Mouse (Mus musculus): ENCODE data around the gene Apom. TPM values are rescaled to one million over a fixed set of nuclear protein-coding genes. Genes with fewer than 3 reads are reported as not detected.

Gene Apom
- polyA plus RNA-seq, 1 experiment from 2014 or later: 0.61 TPM

- no peak overlapping the region for H3K4me3 ChIP-seq (replicated peaks)
- no peak overlapping the region for H3K27ac ChIP-seq
- H3K36me3 ChIP-seq: peaks cover 100% of the 10 kb centered on the region
- no peaks in the 10 kb centered on the region for H3K9me3 ChIP-seq
- no peak for ATAC-seq (ENCODE audit: insufficient number of reproducible peaks, insufficient read depth, low FRiP score, low TSS enrichment, low read depth)
- WGBS: 90% methylated on average over 8 of the region's 8 CpGs
- H3K4me1 ChIP-seq (replicated peaks): peaks cover 16% of the 10 kb centered on the region
- no peak overlapping the region for H3K9ac ChIP-seq (replicated peaks)
- no peaks in the 10 kb centered on the region for H3K27me3 ChIP-seq
- no peak overlapping the region for H3K4me2 ChIP-seq
Observed at GRCm38 (mm10) chr17:35157661-35158175, 25.9 kb upstream of the Apom start.

- Histone ChIP-seq H3K4me2 (no peak overlapping the region), H3K4me3 (replicated peaks) (no peak overlapping the region), H3K27me3 (no peaks in the 10 kb centered on the region), H3K9me3 (no peaks in the 10 kb centered on the region), H3K9ac (replicated peaks) (no peak overlapping the region), H3K27ac (no peak overlapping the region), H3K4me1 (replicated peaks) (peaks cover 11% of the 10 kb centered on the region; the same call in 1 of the 2 replicates), H3K36me3 (peaks cover 100% of the 10 kb centered on the region)
- ATAC-seq (ENCODE audit: insufficient number of reproducible peaks, insufficient read depth, low FRiP score, low TSS enrichment, low read depth): no peak
- WGBS: 93% methylated on average over 8 of the region's 8 CpGs
Observed at GRCm38 (mm10) chr17:35157254-35157653, 25.4 kb upstream of the Apom start.

DNA sequence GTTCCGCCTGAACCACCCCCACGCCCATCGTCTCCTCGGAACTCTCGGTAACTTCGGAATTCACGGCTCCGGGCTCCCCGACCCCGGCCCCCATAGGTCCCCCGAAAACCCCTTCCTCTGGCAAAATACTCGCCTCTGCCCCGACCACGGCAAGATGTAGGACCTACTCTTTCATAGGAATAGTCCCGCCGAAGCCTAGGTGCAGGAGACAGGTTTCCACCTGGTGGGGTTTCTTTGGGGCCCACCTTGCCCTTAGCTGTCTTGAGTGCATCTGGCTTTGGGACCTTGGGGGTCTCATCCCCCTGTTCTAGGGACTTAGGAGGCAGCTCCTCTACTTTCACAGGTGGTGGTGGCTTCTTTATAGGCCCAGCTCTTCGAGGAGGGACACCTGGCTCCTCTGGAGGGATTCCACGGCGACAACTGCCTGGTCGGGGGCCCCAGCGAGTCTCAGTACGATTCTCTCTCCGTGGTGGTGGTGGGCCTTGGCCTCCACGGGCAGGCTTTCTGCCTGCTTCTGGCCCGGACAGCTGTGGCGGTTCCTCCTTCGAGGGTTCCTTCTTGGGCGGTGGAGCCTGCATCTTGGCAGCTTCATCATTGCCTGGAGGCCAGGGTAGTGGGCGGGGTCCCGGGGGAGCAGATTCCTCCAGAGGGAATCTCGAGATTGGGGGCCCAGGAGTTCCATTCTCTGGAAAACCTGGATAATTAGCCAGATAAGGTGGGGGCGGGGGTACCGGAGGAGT lies 24.8 kb upstream of the Apom start:
- peaks cover 100% of the 10 kb centered on the region for H3K36me3 ChIP-seq
- peaks cover 11% of the 10 kb centered on the region; the same call in 1 of the 2 replicates for H3K4me1 ChIP-seq (replicated peaks)
- 91% methylated on average over 33 of the region's 33 CpGs for WGBS
- H3K27me3 ChIP-seq: no peaks in the 10 kb centered on the region
- no peak for ATAC-seq (ENCODE audit: insufficient number of reproducible peaks, insufficient read depth, low FRiP score, low TSS enrichment, low read depth)
- H3K4me2 ChIP-seq: no peak overlapping the region
- H3K9ac ChIP-seq (replicated peaks): no peak overlapping the region
- H3K4me3 ChIP-seq (replicated peaks): no peak overlapping the region
- no peaks in the 10 kb centered on the region for H3K9me3 ChIP-seq
- no peak overlapping the region for H3K27ac ChIP-seq

DNA sequence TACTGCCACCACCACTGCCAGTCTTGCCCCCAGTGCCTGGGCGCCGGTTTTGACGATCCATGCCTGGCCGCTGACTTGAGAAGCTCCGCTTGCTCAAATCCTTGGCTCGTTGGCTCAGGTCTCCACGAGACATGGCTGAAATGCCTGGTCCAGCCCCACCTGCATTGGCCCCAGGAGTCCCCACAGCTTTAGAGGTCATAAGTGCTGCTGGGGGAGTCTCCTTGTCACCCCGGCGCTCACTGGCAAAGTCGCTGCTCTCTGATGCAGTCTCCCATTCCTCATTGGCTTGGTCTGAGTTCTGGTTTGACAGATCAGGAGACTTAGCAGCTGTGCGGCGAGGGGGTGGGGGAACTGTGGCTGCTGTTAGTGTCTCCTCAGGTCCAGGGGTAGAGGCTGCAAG lies 23.6 kb upstream of the Apom start:
- H3K4me2 ChIP-seq: no peak overlapping the region
- peaks cover 100% of the 10 kb centered on the region for H3K36me3 ChIP-seq
- no peaks in the 10 kb centered on the region for H3K9me3 ChIP-seq
- peaks cover 11% of the 10 kb centered on the region; the same call in 1 of the 2 replicates for H3K4me1 ChIP-seq (replicated peaks)
- H3K9ac ChIP-seq (replicated peaks): no peak overlapping the region
- ATAC-seq (ENCODE audit: insufficient number of reproducible peaks, insufficient read depth, low FRiP score, low TSS enrichment, low read depth): no peak
- H3K4me3 ChIP-seq (replicated peaks): no peak overlapping the region
- H3K27me3 ChIP-seq: no peaks in the 10 kb centered on the region
- WGBS: 92% methylated on average over 12 of the region's 12 CpGs
- H3K27ac ChIP-seq: no peak overlapping the region

DNA sequence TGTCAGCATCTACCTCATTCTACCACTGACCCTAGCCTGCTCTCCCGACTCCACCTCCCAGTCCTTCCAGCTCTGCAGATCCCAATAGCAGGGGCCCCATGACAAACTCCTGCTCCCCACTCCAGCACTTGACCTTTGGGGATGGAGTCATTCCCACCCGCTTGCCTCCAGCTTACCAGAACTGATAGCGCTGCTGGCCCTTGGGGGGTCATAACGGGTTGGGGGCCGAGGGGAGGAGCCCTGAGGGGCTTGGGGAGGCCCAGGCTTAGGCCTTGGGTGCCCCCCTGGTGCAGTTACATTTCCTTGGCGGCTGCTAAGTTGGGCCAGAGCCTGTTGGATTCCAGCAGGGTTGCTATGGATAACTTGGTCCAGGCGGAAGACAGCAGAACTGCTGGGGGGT lies 22.8 kb upstream of the Apom start:
- Histone ChIP-seq H3K27ac (peak overlapping the region; percentile 17; the same call in 1 of the 2 replicates), H3K4me2 (no peak overlapping the region), H3K36me3 (peaks cover 100% of the 10 kb centered on the region), H3K27me3 (no peaks in the 10 kb centered on the region), H3K4me3 (replicated peaks) (no peak overlapping the region), H3K9me3 (no peaks in the 10 kb centered on the region), H3K4me1 (replicated peaks) (peaks cover 11% of the 10 kb centered on the region; the same call in 1 of the 2 replicates), H3K9ac (replicated peaks) (peak overlapping the region; percentile 42; the same call in 1 of the 2 replicates)
- WGBS: 86% methylated on average over 7 of the region's 7 CpGs
- no peak for ATAC-seq (ENCODE audit: insufficient number of reproducible peaks, insufficient read depth, low FRiP score, low TSS enrichment, low read depth)

GRCm38 (mm10) chr17:35153931-35154330 lies 22.1 kb upstream of the Apom start:
- ATAC-seq (ENCODE audit: insufficient number of reproducible peaks, insufficient read depth, low FRiP score, low TSS enrichment, low read depth): no peak
- Histone ChIP-seq H3K27ac (no peak overlapping the region), H3K9me3 (no peaks in the 10 kb centered on the region), H3K27me3 (no peaks in the 10 kb centered on the region), H3K9ac (replicated peaks) (no peak overlapping the region), H3K4me2 (no peak overlapping the region), H3K4me3 (replicated peaks) (no peak overlapping the region), H3K36me3 (peaks cover 100% of the 10 kb centered on the region), H3K4me1 (replicated peaks) (peaks cover 11% of the 10 kb centered on the region; the same call in 1 of the 2 replicates)
- WGBS: 59% methylated on average over 4 of the region's 4 CpGs

DNA sequence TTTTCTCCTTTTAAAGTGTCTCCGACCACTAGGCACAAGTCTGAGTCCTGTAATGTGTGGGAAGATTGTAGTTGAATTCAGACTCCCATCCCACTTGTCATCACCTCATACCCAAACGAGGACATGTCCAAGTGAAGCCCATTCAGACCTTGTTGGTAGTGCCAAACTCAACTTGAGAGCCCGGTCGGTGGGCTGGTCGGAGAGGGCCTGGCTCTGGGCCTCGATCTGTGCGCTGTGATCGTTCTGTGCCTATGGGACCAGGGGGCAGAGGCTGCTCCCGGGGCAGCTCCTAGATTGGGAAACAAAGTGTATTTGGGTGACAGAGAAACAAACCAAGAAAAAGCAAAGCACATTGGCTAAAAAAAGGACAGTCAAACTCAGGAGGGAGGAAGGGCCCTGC lies 21.2 kb upstream of the Apom start:
- H3K4me3 ChIP-seq (replicated peaks): no peak overlapping the region
- peaks cover 11% of the 10 kb centered on the region; the same call in 1 of the 2 replicates for H3K4me1 ChIP-seq (replicated peaks)
- H3K27me3 ChIP-seq: no peaks in the 10 kb centered on the region
- peaks cover 100% of the 10 kb centered on the region for H3K36me3 ChIP-seq
- H3K9me3 ChIP-seq: no peaks in the 10 kb centered on the region
- no peak overlapping the region for H3K9ac ChIP-seq (replicated peaks)
- no peak overlapping the region for H3K27ac ChIP-seq
- no peak overlapping the region for H3K4me2 ChIP-seq
- WGBS: 93% methylated on average over 9 of the region's 9 CpGs
- no peak for ATAC-seq (ENCODE audit: insufficient number of reproducible peaks, insufficient read depth, low FRiP score, low TSS enrichment, low read depth)

GRCm38 (mm10) chr17:35152121-35152520 lies 20.3 kb upstream of the Apom start:
- Histone ChIP-seq H3K9ac (replicated peaks) (no peak overlapping the region), H3K27me3 (no peaks in the 10 kb centered on the region), H3K9me3 (no peaks in the 10 kb centered on the region), H3K4me3 (replicated peaks) (no peak overlapping the region), H3K4me2 (no peak overlapping the region), H3K27ac (no peak overlapping the region), H3K4me1 (replicated peaks) (peaks cover 11% of the 10 kb centered on the region; the same call in 1 of the 2 replicates), H3K36me3 (peaks cover 100% of the 10 kb centered on the region)
- WGBS: 95% methylated on average over 4 of the region's 4 CpGs
- no peak for ATAC-seq (ENCODE audit: insufficient number of reproducible peaks, insufficient read depth, low FRiP score, low TSS enrichment, low read depth)

- 67% methylated on average over 5 of the region's 5 CpGs for WGBS
- Histone ChIP-seq H3K9me3 (no peaks in the 10 kb centered on the region), H3K27me3 (no peaks in the 10 kb centered on the region), H3K4me1 (replicated peaks) (no peaks in the 10 kb centered on the region), H3K27ac (peak overlapping the region; percentile 25; the same call in 1 of the 2 replicates), H3K4me2 (no peak overlapping the region), H3K9ac (replicated peaks) (no peak overlapping the region), H3K36me3 (peaks cover 100% of the 10 kb centered on the region), H3K4me3 (replicated peaks) (no peak overlapping the region)
- ATAC-seq (ENCODE audit: insufficient number of reproducible peaks, insufficient read depth, low FRiP score, low TSS enrichment, low read depth): no peak
Observed at GRCm38 (mm10) chr17:35147922-35148639, 16.2 kb upstream of the Apom start.

DNA sequence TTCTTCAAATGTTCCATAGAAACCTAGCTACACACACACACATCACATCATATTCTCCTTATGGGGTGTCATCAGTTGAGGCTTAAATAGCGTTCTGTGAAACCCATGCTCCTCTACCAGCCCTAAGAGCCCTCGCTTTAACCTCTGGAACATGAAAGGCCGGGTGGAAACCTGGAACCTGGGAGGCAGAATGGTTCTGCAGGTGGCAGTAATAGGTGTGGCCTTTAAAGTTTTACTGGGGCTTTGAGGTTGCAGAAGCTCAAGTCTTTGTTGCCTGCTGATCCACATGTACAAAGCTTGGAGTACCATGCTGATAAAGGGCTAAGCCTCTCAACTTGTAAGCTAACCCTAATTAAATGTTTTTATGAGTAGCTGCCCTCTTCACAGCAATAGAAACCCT lies 15.5 kb upstream of the Apom start:
- H3K4me1 ChIP-seq (replicated peaks): no peaks in the 10 kb centered on the region
- no peak for ATAC-seq (ENCODE audit: insufficient number of reproducible peaks, insufficient read depth, low FRiP score, low TSS enrichment, low read depth)
- no peaks in the 10 kb centered on the region for H3K27me3 ChIP-seq
- no peak overlapping the region for H3K4me3 ChIP-seq (replicated peaks)
- H3K4me2 ChIP-seq: no peak overlapping the region
- H3K9me3 ChIP-seq: no peaks in the 10 kb centered on the region
- H3K9ac ChIP-seq (replicated peaks): no peak overlapping the region
- peaks cover 100% of the 10 kb centered on the region for H3K36me3 ChIP-seq
- WGBS: 34% methylated on average over 3 of the region's 3 CpGs
- H3K27ac ChIP-seq: 0 out of 2 replicates have a peak overlapping the region, but pooled peaks have one; percentile 5

DNA sequence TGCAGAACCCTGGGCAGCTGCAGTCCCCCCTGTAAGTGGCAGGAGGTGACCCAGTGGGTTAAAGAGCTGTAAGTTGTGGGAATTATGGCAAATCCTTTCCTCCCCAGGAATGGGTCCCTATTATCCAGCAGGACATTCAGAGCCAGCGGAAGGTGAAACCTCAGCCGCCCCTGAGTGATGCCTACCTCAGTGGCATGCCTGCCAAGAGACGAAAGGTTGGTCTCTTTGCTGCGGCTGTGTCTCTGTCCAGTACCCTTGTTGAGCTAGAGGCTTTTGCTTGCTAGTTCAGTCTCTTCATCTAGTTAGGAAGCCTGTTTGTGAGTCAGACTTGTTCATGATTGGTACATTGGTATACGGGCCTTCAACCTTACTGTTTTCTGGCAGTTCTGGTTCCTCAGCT lies 14.3 kb upstream of the Apom start:
- Histone ChIP-seq H3K27ac (no peak overlapping the region), H3K36me3 (peaks cover 100% of the 10 kb centered on the region), H3K4me1 (replicated peaks) (no peaks in the 10 kb centered on the region), H3K27me3 (no peaks in the 10 kb centered on the region), H3K9ac (replicated peaks) (no peak overlapping the region), H3K4me3 (replicated peaks) (no peak overlapping the region), H3K4me2 (no peak overlapping the region), H3K9me3 (no peaks in the 10 kb centered on the region)
- ATAC-seq (ENCODE audit: insufficient number of reproducible peaks, insufficient read depth, low FRiP score, low TSS enrichment, low read depth): no peak
- 87% methylated on average over 5 of the region's 5 CpGs for WGBS

All from limb, embryonic 12.5 days (tissue).